Mouse (Mus musculus) kidney, embryonic 14.5 days (tissue): Measurements from ENCODE around the gene Nefh. TPM values are rescaled to one million over a fixed set of nuclear protein-coding genes. Genes with fewer than 3 reads are reported as not detected.

Experiments used
- ATAC-seq: fragments of 200-750 bp; cut with Nextera tagmentation; 2 replicates; pipeline ENCODE4 v1.8.0; 2017; ENCODE audit warnings: moderate number of reproducible peaks, mild to moderate bottlenecking, moderate TSS enrichment, moderate library complexity; ENCODE audit not compliant: low FRiP score, low TSS enrichment
- H3K27ac ChIP-seq: fragments of 300-500 bp; sonication (generic); 2 replicates; pipeline ENCODE4 v1.5.1; 2014; ENCODE audit warnings: low read depth, mild to moderate bottlenecking, low read length, moderate library complexity, mixed read lengths
- H3K27me3 ChIP-seq: fragments of 300-500 bp; sonication (generic); 2 replicates; pipeline ENCODE4 v1.6.1; 2014; ENCODE audit warnings: mild to moderate bottlenecking, low read length; ENCODE audit not compliant: control insufficient read depth, insufficient read depth
- H3K36me3 ChIP-seq: fragments of 300-500 bp; sonication (generic); 2 replicates; pipeline ENCODE4 v1.6.1; 2014; ENCODE audit warnings: low read length, mixed read lengths; ENCODE audit not compliant: control insufficient read depth, insufficient read depth
- H3K4me1 ChIP-seq: fragments of 300-500 bp; sonication (generic); 2 replicates; pipeline ENCODE4 v1.6.1; 2014; ENCODE audit warnings: low read length, mixed read lengths; ENCODE audit not compliant: control insufficient read depth, insufficient read depth
- H3K4me2 ChIP-seq: fragments of 300-500 bp; sonication (generic); replicated peaks from 2 replicates; pipeline ENCODE4 v1.6.1; 2014; ENCODE audit warnings: low read depth, mild to moderate bottlenecking, low read length
- H3K4me3 ChIP-seq: fragments of 300-500 bp; sonication (generic); 2 replicates; pipeline ENCODE4 v1.5.1; 2014; ENCODE audit warnings: mild to moderate bottlenecking, low read length
- H3K9ac ChIP-seq: fragments of 300-500 bp; sonication (generic); 2 replicates; pipeline ENCODE4 v1.6.1; 2014; ENCODE audit warnings: low read depth, mild to moderate bottlenecking, low read length, moderate library complexity
- H3K9me3 ChIP-seq: fragments of 300-500 bp; sonication (generic); 2 replicates; pipeline ENCODE4 v1.6.1; 2016; ENCODE audit warnings: low read length; ENCODE audit not compliant: control insufficient read depth
- WGBS: fragments of 180-500 bp; shearing (Covaris S2); extraction: QIAGEN DNeasy Blood & Tissue Kit; methylation state at CpG from one replicate; pipeline ENCODE4 v1.1.7; 2014; 5-methylcytosine and 5-hydroxymethylcytosine counted together
- polyA plus RNA-seq: library from polyadenylated mRNA; unstranded; fragments of >200 nt; fragmentation: Nextera tagmentation; extraction: Ambion mirVana; gene quantifications from 2 replicates; pipeline ENCODE4 v1.2.1, GENCODE M21; 2014

Nefh gene
- polyA plus RNA-seq, 1 experiment from 2014 or later, result 0.22 TPM

- no peak overlapping the region for H3K4me3 ChIP-seq
- H3K27me3 ChIP-seq, result no peaks in the 10 kb centered on the region
- H3K4me1 ChIP-seq, result peaks cover 3% of the 10 kb centered on the region; the same call in 1 of the 2 replicates
- H3K9ac ChIP-seq, result no peak overlapping the region
- no peak overlapping the region for H3K27ac ChIP-seq
- H3K4me2 ChIP-seq, result no peak overlapping the region
- ATAC-seq, result no peak
- H3K36me3 ChIP-seq, result no peaks in the 10 kb centered on the region
- no peaks in the 10 kb centered on the region for H3K9me3 ChIP-seq
- WGBS, result 74% methylated on average over 2 of the region's 2 CpGs
Measured at GRCm38 (mm10) chr11:4983538-4983937, 35.7 kb upstream of the Nefh start.

DNA sequence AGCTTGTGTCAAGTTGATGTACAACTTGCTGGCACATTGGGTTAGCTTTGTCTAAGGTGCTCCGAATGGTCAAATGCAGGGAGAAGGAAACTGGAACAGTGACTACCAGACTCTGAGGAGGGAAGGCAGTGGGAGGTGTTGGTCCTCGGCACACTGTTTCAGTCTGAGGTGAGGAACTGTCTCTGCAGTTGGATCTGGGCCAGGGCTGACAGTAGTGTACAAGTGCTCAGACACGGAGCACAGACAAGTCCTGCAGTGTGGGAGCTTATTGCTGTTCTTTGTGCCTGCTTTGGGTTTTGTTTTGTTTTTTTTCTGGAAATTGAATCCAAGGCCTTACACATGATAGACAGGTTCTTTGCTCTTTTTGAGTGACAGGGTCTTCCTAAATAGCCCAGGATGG, 35.1 kb upstream of the Nefh start:
- no peak overlapping the region for H3K9ac ChIP-seq
- ATAC-seq, result no peak
- H3K4me2 ChIP-seq, result no peak overlapping the region
- no peaks in the 10 kb centered on the region for H3K27me3 ChIP-seq
- no peaks in the 10 kb centered on the region for H3K9me3 ChIP-seq
- peaks cover 3% of the 10 kb centered on the region; the same call in 1 of the 2 replicates for H3K4me1 ChIP-seq
- H3K27ac ChIP-seq, result no peak overlapping the region
- H3K36me3 ChIP-seq, result no peaks in the 10 kb centered on the region
- 60% methylated on average over 3 of the region's 3 CpGs for WGBS
- H3K4me3 ChIP-seq, result no peak overlapping the region

- 7% methylated on average over 14 of the region's 14 CpGs for WGBS
- no peak overlapping the region for H3K4me3 ChIP-seq
- 0 out of 2 replicates have a peak, but pooled peaks cover 4% of the 10 kb centered on the region for H3K4me1 ChIP-seq
- H3K9ac ChIP-seq, result no peak overlapping the region
- H3K9me3 ChIP-seq, result no peaks in the 10 kb centered on the region
- H3K4me2 ChIP-seq, result peak overlapping the region; percentile 27
- ATAC-seq, result 0 out of 2 replicates have a peak, but pooled peaks have one; percentile 53
- H3K27me3 ChIP-seq, result no peaks in the 10 kb centered on the region
- H3K27ac ChIP-seq, result no peak overlapping the region
- H3K36me3 ChIP-seq, result no peaks in the 10 kb centered on the region
Measured at GRCm38 (mm10) chr11:4975623-4976022, 27.8 kb upstream of the Nefh start.

GRCm38 (mm10) chr11:4974376-4975122, 26.7 kb upstream of the Nefh start:
- Histone ChIP-seq H3K27ac (peak overlapping the region; percentile 30; the same call in 1 of the 2 replicates), H3K4me2 (no peak overlapping the region), H3K4me1 (0 out of 2 replicates have a peak, but pooled peaks cover 4% of the 10 kb centered on the region), H3K9me3 (no peaks in the 10 kb centered on the region), H3K4me3 (no peak overlapping the region), H3K9ac (no peak overlapping the region), H3K36me3 (no peaks in the 10 kb centered on the region), H3K27me3 (no peaks in the 10 kb centered on the region)
- 68% methylated on average over 11 of the region's 11 CpGs for WGBS
- 0 out of 2 replicates have a peak, but pooled peaks have one; percentile 7 for ATAC-seq

GRCm38 (mm10) chr11:4973871-4974256, 26.0 kb upstream of the Nefh start:
- Histone ChIP-seq H3K4me1 (0 out of 2 replicates have a peak, but pooled peaks cover 4% of the 10 kb centered on the region), H3K4me2 (no peak overlapping the region), H3K4me3 (no peak overlapping the region), H3K9ac (no peak overlapping the region), H3K9me3 (no peaks in the 10 kb centered on the region), H3K27me3 (no peaks in the 10 kb centered on the region), H3K27ac (no peak overlapping the region), H3K36me3 (no peaks in the 10 kb centered on the region)
- ATAC-seq, result no peak
- WGBS, result 90% methylated on average over 2 of the region's 2 CpGs

GRCm38 (mm10) chr11:4972967-4973870, 25.4 kb upstream of the Nefh start:
- Histone ChIP-seq H3K27me3 (no peaks in the 10 kb centered on the region), H3K9me3 (no peaks in the 10 kb centered on the region), H3K27ac (no peak overlapping the region), H3K4me3 (no peak overlapping the region), H3K4me1 (0 out of 2 replicates have a peak, but pooled peaks cover 4% of the 10 kb centered on the region), H3K36me3 (no peaks in the 10 kb centered on the region), H3K9ac (no peak overlapping the region), H3K4me2 (no peak overlapping the region)
- WGBS, result 60% methylated on average over 13 of the region's 13 CpGs
- ATAC-seq, result peak; percentile 28; the same call in 1 of the 2 replicates

DNA sequence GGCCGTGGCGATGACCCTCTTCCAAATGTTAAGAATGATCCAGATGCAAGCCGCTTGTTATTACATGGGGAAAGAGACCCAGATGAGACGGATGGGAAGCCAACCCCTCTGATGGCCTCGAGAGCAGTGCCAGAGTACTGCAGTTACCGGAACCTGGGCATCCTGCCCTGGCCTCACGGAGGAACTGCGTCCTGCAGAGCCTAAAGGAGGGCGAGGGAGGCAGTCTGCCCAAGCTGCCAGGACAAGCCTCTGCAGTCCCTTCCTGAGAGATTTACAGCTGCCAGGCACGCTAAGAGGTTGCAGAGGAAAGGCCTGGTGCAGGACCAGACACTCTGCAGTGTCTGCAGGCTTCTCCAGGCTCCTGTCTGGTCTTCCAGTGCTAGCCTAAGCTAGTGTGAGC, 20.5 kb upstream of the Nefh start:
- Histone ChIP-seq H3K27me3 (no peaks in the 10 kb centered on the region), H3K9me3 (no peaks in the 10 kb centered on the region), H3K36me3 (no peaks in the 10 kb centered on the region), H3K27ac (no peak overlapping the region), H3K4me3 (no peak overlapping the region), H3K4me2 (no peak overlapping the region), H3K4me1 (no peaks in the 10 kb centered on the region), H3K9ac (no peak overlapping the region)
- WGBS, result 54% methylated on average over 10 of the region's 10 CpGs
- no peak for ATAC-seq

DNA sequence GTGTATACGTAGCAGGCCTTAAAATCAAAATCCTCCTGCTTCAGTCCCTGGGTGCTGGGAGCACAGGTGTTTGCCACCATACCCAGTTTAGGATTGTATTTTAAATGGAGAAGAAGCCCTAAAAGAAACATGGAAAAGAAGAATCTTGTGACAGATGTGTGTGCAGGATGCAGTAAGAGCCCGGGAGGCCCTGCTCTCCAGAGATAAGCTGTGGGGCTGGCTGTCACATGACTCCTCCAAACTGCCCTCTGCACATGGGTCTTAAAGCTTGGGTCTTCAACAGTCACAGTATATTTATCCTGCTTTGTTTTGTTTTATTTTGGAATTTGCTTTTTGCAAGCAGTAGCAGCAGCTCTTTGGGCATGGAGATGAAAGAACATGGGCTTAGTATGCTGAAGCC, 19.7 kb upstream of the Nefh start:
- no peak for ATAC-seq
- Histone ChIP-seq H3K4me2 (no peak overlapping the region), H3K4me1 (no peaks in the 10 kb centered on the region), H3K9ac (no peak overlapping the region), H3K36me3 (no peaks in the 10 kb centered on the region), H3K4me3 (no peak overlapping the region), H3K9me3 (no peaks in the 10 kb centered on the region), H3K27ac (no peak overlapping the region), H3K27me3 (no peaks in the 10 kb centered on the region)
- WGBS, result 51% methylated on average over 2 of the region's 2 CpGs

GRCm38 (mm10) chr11:4966888-4967287, 19.0 kb upstream of the Nefh start:
- Histone ChIP-seq H3K27ac (no peak overlapping the region), H3K36me3 (no peaks in the 10 kb centered on the region), H3K4me2 (no peak overlapping the region), H3K4me3 (no peak overlapping the region), H3K4me1 (no peaks in the 10 kb centered on the region), H3K9me3 (no peaks in the 10 kb centered on the region), H3K27me3 (no peaks in the 10 kb centered on the region), H3K9ac (no peak overlapping the region)
- WGBS, result 59% methylated on average over 5 of the region's 5 CpGs
- ATAC-seq, result no peak
